Mouse (Mus musculus): ENCODE results near the gene Xpo4.

- TF ChIP-seq CTCF (IDR thresholded peaks at IDR 0.05; ENCODE audit: insufficient read depth, low read length) (no peak), POLR2A (IDR thresholded peaks at IDR 0.05; ENCODE audit: borderline replicate concordance, extremely low read depth, low read depth, low read length) (no peak)
Observed at GRCm38 (mm10) chr14:57694246-57694645, 29.0 kb upstream of the Xpo4 start.
